Mouse (Mus musculus) T-helper 2 cell (primary cell): ENCODE measurements around the gene Nup62.
"Not testable (repeated sequence)": the region's sequence is repeated elsewhere in the genome, so short reads cannot be mapped to it uniquely, and the experiment has no call there.

Source experiments
- in situ Hi-C: fragments of 300-600 bp; cut with MboI, MseI; formaldehyde crosslinking; loops from one replicate; pipeline ENCODE4 v1.15.1; 2025; ENCODE audit warnings: high pct_unique_total_duplicates

Nup62 gene

DNA sequence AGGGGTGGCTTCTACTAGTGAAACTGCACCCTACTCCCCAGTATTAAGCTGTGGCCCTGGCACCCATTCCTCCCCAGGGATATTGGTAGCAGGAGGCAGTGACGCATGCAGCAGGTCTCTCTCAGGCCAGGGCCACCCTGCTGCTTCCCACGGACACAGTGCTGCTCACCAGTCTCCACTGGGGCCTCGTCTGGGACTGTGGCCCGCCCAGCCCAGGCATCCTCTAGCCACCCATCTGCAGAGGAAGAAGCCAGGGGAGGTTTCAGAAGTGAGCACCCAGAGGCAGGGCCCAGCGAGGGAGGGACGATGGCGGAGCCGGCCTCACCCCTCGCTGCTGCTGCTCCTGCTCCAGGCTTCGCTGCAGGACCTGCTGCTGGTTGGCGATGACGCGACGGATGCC lies 47.3 kb downstream of the Nup62 start:
- in situ Hi-C loops: no loop called here

GRCm38 (mm10) chr7:44863982-44864494 lies 48.1 kb downstream of the Nup62 start:
- in situ Hi-C loops: no loop called here

DNA sequence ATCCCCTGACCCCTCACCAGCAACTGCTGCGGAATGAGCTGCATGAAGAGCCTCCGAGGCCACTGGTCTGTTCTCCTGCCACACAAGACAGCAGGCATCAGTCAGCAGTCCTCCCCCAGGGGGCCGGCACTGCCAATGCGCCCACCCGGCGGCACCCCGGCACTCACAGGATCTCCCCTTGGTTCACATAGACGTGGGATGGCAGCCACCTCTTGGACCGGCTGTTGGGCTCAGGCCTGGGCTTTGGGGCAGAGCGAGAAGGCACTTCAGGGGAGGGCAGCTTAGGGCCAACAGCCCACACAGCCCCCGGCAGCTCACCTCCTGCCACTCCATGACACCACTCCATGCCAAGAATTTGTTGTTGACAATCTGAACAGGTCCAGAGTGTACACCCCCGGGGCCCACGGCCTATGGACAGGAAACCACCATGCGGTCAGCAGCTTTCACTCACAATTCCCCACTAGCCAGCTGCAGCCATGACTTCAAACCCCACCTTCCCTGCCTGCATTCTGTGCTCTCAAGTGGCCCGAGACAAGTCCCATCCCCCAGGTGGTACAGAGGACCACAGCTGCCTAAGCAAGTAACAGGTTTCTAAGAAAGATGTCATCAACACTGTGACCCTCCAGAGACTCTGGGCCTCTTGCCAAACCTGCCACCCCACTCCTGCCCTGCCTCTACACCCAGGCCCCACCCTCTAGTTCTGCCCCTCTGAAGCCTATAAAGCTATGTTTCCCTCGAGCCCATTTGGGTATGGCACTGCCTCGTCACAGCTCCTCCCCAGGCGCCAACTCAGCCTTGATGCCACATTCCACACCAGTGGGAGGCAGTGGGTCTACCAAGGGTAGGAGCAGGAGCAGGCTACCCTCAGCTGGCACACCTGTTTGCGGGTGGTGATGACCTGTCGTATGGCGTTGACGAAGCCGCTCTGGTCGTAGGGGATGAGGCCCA lies 49.0 kb downstream of the Nup62 start:
- in situ Hi-C loops: no loop called here

- in situ Hi-C loops: no loop called here
Observed at GRCm38 (mm10) chr7:44866276-44867009, 50.6 kb downstream of the Nup62 start.

DNA sequence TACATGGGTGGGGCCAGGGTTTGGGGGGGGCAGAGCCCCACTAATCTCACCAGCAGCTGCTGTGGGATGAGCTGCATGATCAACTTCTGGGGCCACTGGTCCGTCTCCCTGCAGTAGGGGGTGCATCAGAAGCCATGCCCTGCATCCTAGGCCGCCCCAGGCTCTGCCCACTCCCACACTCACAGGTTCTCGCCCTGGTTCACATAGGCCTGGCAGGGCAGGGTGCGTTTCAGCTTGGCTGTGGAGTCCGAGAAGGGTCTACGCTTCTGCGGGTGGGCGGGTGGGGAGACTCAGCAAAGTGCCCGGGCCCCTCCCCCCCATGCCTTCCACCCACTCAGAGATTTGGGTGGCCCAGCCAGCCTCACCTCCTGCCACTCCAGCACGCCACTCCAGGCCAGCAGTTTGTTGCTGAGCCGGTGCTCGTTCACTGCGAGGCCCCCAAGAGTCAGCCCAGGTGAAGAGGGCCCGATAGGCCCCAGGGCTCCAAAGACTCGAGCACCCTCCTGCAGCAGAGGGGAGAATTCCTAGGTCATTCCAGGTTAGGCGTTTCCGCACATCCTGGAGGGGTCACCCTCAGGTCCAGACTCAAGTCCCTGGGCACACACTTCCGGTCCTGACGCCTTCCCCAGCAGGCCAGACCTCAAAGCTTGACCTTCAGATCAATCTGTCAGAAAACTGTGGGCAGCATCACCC lies 51.3 kb downstream of the Nup62 start:
- in situ Hi-C loops: no loop called here

- in situ Hi-C loops: no loop called here
Observed at GRCm38 (mm10) chr7:44867802-44868201, 51.9 kb downstream of the Nup62 start.

- in situ Hi-C loops: no loop called here
Observed at GRCm38 (mm10) chr7:44868465-44868864, 52.6 kb downstream of the Nup62 start.

DNA sequence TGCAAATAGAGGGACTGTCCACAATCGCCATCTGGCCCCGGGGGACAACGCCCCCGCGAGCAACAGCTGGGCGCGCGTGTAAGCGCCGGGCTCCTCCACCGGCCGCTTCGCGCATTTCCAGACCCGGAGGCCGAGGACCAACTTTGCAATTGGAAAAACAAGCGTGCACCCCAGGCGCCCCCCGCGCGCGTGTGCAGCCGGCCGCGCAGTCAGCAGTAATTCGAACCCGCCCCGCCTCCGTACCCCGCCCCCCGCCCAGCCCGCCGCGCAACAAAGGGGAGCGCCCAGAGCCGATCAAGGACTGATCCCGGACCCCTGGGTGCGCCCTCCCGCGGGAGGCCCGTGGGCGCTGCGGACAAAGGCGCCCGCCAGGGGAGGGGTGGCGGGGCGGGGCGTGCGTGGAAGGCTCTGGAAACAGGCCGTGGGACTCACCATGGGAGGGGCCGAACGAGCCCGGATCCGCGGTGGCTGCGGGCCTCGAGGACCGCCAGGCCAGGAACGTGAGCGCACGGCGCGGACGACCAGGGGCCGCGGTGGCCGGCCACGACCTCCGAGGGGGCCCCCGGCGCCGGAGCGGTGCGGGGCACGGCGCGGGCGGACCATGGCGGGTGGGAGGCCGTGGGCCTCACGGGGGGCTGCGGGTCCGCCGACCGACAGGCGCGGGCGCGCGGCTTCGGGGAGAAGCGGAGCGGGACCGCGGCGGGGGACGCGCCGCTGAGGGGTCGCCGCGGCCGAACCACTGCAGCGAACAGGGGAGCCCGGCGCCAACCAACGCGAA lies 53.2 kb downstream of the Nup62 start:
- in situ Hi-C loops: no loop called here

DNA sequence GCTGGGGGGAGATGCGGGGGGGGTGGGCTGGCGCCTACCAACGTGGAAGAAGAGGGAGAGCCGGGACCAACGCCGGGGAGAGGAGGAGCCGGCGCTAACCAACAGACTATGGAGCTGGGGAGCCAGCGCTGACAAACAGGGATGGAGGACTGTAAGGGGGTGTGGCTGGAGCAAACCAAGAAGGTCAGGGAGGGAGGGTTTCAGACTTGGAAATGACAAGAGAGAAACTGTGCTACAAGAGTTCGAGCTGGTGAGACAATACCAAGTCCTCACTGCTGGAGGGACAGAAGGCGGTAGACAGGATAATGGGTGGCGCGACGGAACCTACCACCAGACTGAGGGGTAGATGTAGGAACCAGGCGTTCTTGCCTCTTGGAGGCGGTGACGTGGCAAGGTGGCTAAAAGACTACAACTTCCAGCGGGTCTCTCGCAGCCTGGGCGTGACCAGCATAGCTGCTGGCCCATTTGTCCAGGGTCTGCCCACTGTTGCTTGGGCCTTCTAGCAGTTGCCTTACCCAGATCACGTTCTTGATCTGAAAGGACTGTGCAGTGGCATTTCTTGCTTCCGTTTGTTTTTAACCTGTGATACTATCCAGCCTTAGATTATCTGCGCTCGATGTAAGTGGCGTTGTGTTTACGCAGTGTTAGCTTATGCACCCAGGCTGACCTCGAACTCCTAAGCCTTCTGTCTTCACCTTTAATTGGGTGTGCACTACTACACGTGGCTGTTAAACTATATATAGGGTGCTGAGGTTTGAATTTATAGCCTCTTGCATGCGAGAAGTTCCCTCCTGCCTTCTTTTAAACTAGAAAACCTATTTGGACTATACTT lies 54.0 kb downstream of the Nup62 start, which contains the start of gene Ptov1:
Gene Ptov1 (minus strand): TSS at position 92 of the 832 bp plus-strand sequence.
- in situ Hi-C loops: no loop called here

DNA sequence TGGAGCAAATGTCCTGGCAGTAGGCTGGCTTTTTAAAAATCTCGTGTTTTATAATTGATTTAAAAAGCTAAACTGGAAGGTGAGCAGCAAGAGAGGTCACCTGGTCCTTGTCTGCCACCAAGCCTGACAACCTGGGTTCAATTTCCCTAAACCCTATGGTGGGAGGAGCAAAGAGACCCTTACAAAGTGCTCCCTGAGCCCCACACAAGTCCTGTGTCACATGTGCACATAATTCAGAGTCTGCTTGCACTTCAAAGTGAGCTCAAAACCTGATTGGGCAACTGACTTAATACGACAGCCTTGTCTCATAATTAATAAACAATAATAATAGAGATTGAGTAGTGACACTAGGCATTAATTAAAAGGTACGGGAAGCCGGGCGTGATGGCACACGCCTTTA lies 54.7 kb downstream of the Nup62 start:
- in situ Hi-C loops: no loop called here

DNA sequence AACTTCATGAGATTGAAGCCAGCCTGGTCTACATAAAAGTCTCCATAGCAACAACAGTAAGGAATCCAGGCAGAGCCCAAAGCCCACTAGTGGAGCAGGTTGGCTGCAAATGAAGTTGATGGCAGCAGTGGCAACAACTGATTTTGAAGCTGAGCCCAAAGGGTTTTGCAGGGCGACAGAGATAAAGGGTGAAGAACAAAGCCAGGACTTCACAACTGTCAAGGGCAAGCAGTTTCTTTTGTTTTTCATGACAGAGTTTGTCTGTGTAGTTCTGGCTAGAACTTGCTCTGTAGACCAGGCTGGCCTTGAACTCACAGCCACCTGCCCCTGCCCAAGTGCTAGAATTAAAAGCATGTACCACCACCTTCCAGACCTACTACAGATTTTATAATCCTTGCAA lies 55.3 kb downstream of the Nup62 start:
- in situ Hi-C loops: no loop called here

GRCm38 (mm10) chr7:44871774-44872173 lies 55.9 kb downstream of the Nup62 start:
- in situ Hi-C loops: not testable (repeated sequence)

DNA sequence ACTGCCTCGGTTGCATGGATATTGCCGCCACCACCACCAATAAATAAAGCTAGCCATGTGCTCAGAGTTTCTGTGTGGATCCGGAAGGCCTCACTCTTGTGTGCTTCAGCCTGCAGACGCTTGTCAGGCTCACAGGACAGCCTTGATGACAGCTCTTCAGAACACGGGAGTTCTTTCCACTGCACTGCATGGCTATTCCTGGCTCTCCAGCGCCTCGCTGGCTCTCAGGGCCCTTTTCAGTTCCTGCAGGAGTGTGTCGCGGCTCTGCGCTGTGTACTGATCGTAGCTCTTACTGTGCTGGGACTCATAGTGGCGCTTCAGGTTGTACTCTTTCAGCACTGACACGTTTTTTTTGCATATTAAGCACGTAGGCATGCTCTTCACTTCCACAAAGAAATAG lies 61.9 kb downstream of the Nup62 start:
- in situ Hi-C loops: no loop called here
